Mouse (Mus musculus): ENCODE results near the gene Pln. TPM values are rescaled to one million over a fixed set of nuclear protein-coding genes. Genes with fewer than 3 reads are reported as not detected.
A peak's percentile ranks its signal among the peaks of the same experiment; 100 is the strongest.

Gene Pln
- polyA plus RNA-seq, 1 experiment from 2014 or later: 0.78 TPM

- Histone ChIP-seq H3K27ac (no peak overlapping the region), H3K4me2 (ENCODE audit: low read length) (no peak overlapping the region), H3K9ac (ENCODE audit: low read depth, low read length) (no peak overlapping the region), H3K9me3 (replicated peaks; ENCODE audit: low read length) (no peaks in the 10 kb centered on the region), H3K4me1 (replicated peaks; ENCODE audit: insufficient read depth, low read length) (no peaks in the 10 kb centered on the region), H3K36me3 (ENCODE audit: insufficient read depth, low read length) (no peaks in the 10 kb centered on the region), H3K4me3 (replicated peaks; ENCODE audit: low read depth, low read length) (no peak overlapping the region), H3K27me3 (ENCODE audit: insufficient read depth, low read length) (no peaks in the 10 kb centered on the region)
- WGBS: 51% methylated on average over 10 of the region's 10 CpGs
- TF ChIP-seq CTCF (IDR thresholded peaks at IDR 0.05; ENCODE audit: low read depth): peak; percentile 91
- ATAC-seq (replicated peaks; ENCODE audit: low FRiP score, low read depth) (peak; percentile 38; the same call in 1 of the 2 replicates), DNase-seq (ENCODE audit: low spot score) (peak; percentile 87)
These were observed 10.6 kb downstream of the Pln start for GRCm38 (mm10) chr10:53347787-53348755.

- no peak overlapping the region for H3K9ac ChIP-seq (ENCODE audit: low read depth, low read length)
- no peak overlapping the region for H3K4me2 ChIP-seq (ENCODE audit: low read length)
- H3K4me1 ChIP-seq (replicated peaks; ENCODE audit: insufficient read depth, low read length): no peaks in the 10 kb centered on the region
- H3K36me3 ChIP-seq (ENCODE audit: insufficient read depth, low read length): no peaks in the 10 kb centered on the region
- no peak for DNase-seq (ENCODE audit: low spot score)
- ATAC-seq (replicated peaks; ENCODE audit: low FRiP score, low read depth): no peak
- no peak for TF ChIP-seq CTCF (IDR thresholded peaks at IDR 0.05; ENCODE audit: low read depth)
- no peak overlapping the region for H3K4me3 ChIP-seq (replicated peaks; ENCODE audit: low read depth, low read length)
- H3K27ac ChIP-seq: no peak overlapping the region
- H3K27me3 ChIP-seq (ENCODE audit: insufficient read depth, low read length): no peaks in the 10 kb centered on the region
- WGBS: 91% methylated on average over 1 of the region's 1 CpGs
- H3K9me3 ChIP-seq (replicated peaks; ENCODE audit: low read length): no peaks in the 10 kb centered on the region
These were observed 11.8 kb downstream of the Pln start for GRCm38 (mm10) chr10:53349254-53349653.

GRCm38 (mm10) chr10:53353665-53354064, 16.2 kb downstream of the Pln start:
- TF ChIP-seq CTCF (IDR thresholded peaks at IDR 0.05; ENCODE audit: low read depth): no peak
- H3K4me2 ChIP-seq (ENCODE audit: low read length): no peak overlapping the region
- no peaks in the 10 kb centered on the region for H3K36me3 ChIP-seq (ENCODE audit: insufficient read depth, low read length)
- no peaks in the 10 kb centered on the region for H3K27me3 ChIP-seq (ENCODE audit: insufficient read depth, low read length)
- no peak overlapping the region for H3K4me3 ChIP-seq (replicated peaks; ENCODE audit: low read depth, low read length)
- no peak overlapping the region for H3K9ac ChIP-seq (ENCODE audit: low read depth, low read length)
- ATAC-seq (replicated peaks; ENCODE audit: low FRiP score, low read depth) (no peak), DNase-seq (ENCODE audit: low spot score) (no peak)
- H3K4me1 ChIP-seq (replicated peaks; ENCODE audit: insufficient read depth, low read length): no peaks in the 10 kb centered on the region
- H3K9me3 ChIP-seq (replicated peaks; ENCODE audit: low read length): no peaks in the 10 kb centered on the region
- 90% methylated on average over 3 of the region's 3 CpGs for WGBS
- H3K27ac ChIP-seq: no peak overlapping the region

GRCm38 (mm10) chr10:53359016-53359415, 21.5 kb downstream of the Pln start:
- DNase-seq (ENCODE audit: low spot score): no peak
- H3K27me3 ChIP-seq (ENCODE audit: insufficient read depth, low read length): no peaks in the 10 kb centered on the region
- 87% methylated on average over 3 of the region's 3 CpGs for WGBS
- H3K4me1 ChIP-seq (replicated peaks; ENCODE audit: insufficient read depth, low read length): no peaks in the 10 kb centered on the region
- no peaks in the 10 kb centered on the region for H3K36me3 ChIP-seq (ENCODE audit: insufficient read depth, low read length)
- no peaks in the 10 kb centered on the region for H3K9me3 ChIP-seq (replicated peaks; ENCODE audit: low read length)
- no peak for TF ChIP-seq CTCF (IDR thresholded peaks at IDR 0.05; ENCODE audit: low read depth)
- H3K4me2 ChIP-seq (ENCODE audit: low read length): no peak overlapping the region
- no peak overlapping the region for H3K9ac ChIP-seq (ENCODE audit: low read depth, low read length)
- no peak overlapping the region for H3K27ac ChIP-seq
- no peak for ATAC-seq (replicated peaks; ENCODE audit: low FRiP score, low read depth)
- H3K4me3 ChIP-seq (replicated peaks; ENCODE audit: low read depth, low read length): no peak overlapping the region

- no peaks in the 10 kb centered on the region for H3K4me1 ChIP-seq (replicated peaks; ENCODE audit: insufficient read depth, low read length)
- no peaks in the 10 kb centered on the region for H3K36me3 ChIP-seq (ENCODE audit: insufficient read depth, low read length)
- H3K9ac ChIP-seq (ENCODE audit: low read depth, low read length): no peak overlapping the region
- no peak for TF ChIP-seq CTCF (IDR thresholded peaks at IDR 0.05; ENCODE audit: low read depth)
- DNase-seq (ENCODE audit: low spot score): no peak
- no peak overlapping the region for H3K27ac ChIP-seq
- no peaks in the 10 kb centered on the region for H3K9me3 ChIP-seq (replicated peaks; ENCODE audit: low read length)
- H3K4me2 ChIP-seq (ENCODE audit: low read length): no peak overlapping the region
- H3K4me3 ChIP-seq (replicated peaks; ENCODE audit: low read depth, low read length): no peak overlapping the region
- H3K27me3 ChIP-seq (ENCODE audit: insufficient read depth, low read length): no peaks in the 10 kb centered on the region
- no peak for ATAC-seq (replicated peaks; ENCODE audit: low FRiP score, low read depth)
These were observed 26.8 kb downstream of the Pln start for GRCm38 (mm10) chr10:53364311-53364710.

- no peaks in the 10 kb centered on the region for H3K27me3 ChIP-seq (ENCODE audit: insufficient read depth, low read length)
- H3K9ac ChIP-seq (ENCODE audit: low read depth, low read length): no peak overlapping the region
- no peak overlapping the region for H3K4me2 ChIP-seq (ENCODE audit: low read length)
- TF ChIP-seq CTCF (IDR thresholded peaks at IDR 0.05; ENCODE audit: low read depth): no peak
- H3K36me3 ChIP-seq (ENCODE audit: insufficient read depth, low read length): no peaks in the 10 kb centered on the region
- H3K4me1 ChIP-seq (replicated peaks; ENCODE audit: insufficient read depth, low read length): no peaks in the 10 kb centered on the region
- H3K27ac ChIP-seq: no peak overlapping the region
- no peak for ATAC-seq (replicated peaks; ENCODE audit: low FRiP score, low read depth)
- WGBS: 96% methylated on average over 2 of the region's 2 CpGs
- H3K4me3 ChIP-seq (replicated peaks; ENCODE audit: low read depth, low read length): no peak overlapping the region
- no peak for DNase-seq (ENCODE audit: low spot score)
- H3K9me3 ChIP-seq (replicated peaks; ENCODE audit: low read length): peaks cover 7% of the 10 kb centered on the region; the same call in 1 of the 2 replicates
These were observed 29.8 kb downstream of the Pln start for GRCm38 (mm10) chr10:53367265-53367664.
